Mouse (Mus musculus) forebrain, embryonic 16.5 days (tissue): Measurements from ENCODE around the gene Gm10681. TPM values are rescaled to one million over a fixed set of nuclear protein-coding genes. Genes with fewer than 3 reads are reported as not detected.
A peak's percentile ranks its signal among the peaks of the same experiment; 100 is the strongest.
"Not testable (repeated sequence)": the region's sequence is repeated elsewhere in the genome, so short reads cannot be mapped to it uniquely, and the experiment has no call there.

Experiments
- ATAC-seq: fragments of 200-750 bp; cut with Nextera tagmentation; 2 replicates; pipeline ENCODE4 v1.8.0; 2017; ENCODE audit warnings: mild to moderate bottlenecking, moderate library complexity
- H3K27ac ChIP-seq: fragments of 300-500 bp; sonication (generic); 2 replicates; pipeline ENCODE4 v1.5.1; 2014; ENCODE audit warnings: low read length, control low read depth
- H3K27me3 ChIP-seq: fragments of 300-500 bp; sonication (generic); replicated peaks from 2 replicates; pipeline ENCODE4 v1.6.1; 2014; ENCODE audit warnings: low read length; ENCODE audit not compliant: control insufficient read depth, insufficient read depth
- H3K36me3 ChIP-seq: fragments of 300-500 bp; sonication (generic); 2 replicates; pipeline ENCODE4 v1.6.1; 2014; ENCODE audit not compliant: control insufficient read depth, insufficient read depth
- H3K4me1 ChIP-seq: fragments of 300-500 bp; sonication (generic); replicated peaks from 2 replicates; pipeline ENCODE4 v1.6.1; 2014; ENCODE audit warnings: low read length; ENCODE audit not compliant: control insufficient read depth, insufficient read depth
- H3K4me2 ChIP-seq: fragments of 300-500 bp; sonication (generic); 2 replicates; pipeline ENCODE4 v1.6.1; 2014; ENCODE audit warnings: mild to moderate bottlenecking, low read length, control low read depth
- H3K4me3 ChIP-seq: fragments of 300-500 bp; sonication (generic); replicated peaks from 2 replicates; pipeline ENCODE4 v1.5.1; 2014; ENCODE audit warnings: mild to moderate bottlenecking, low read length, control low read depth
- H3K9ac ChIP-seq: fragments of 300-500 bp; sonication (generic); replicated peaks from 2 replicates; pipeline ENCODE4 v1.6.1; 2014; ENCODE audit warnings: low read depth, low read length, control low read depth
- H3K9me3 ChIP-seq: fragments of 300-500 bp; sonication (generic); 2 replicates; pipeline ENCODE4 v1.6.1; 2016; ENCODE audit warnings: low read length; ENCODE audit not compliant: control insufficient read depth
- WGBS: fragments of 180-500 bp; shearing (Covaris S2); extraction: QIAGEN DNeasy Blood & Tissue Kit; methylation state at CpG from one replicate; pipeline ENCODE4 v1.1.7; 2014; 5-methylcytosine and 5-hydroxymethylcytosine counted together
- polyA plus RNA-seq: library from polyadenylated mRNA; unstranded; fragments of >200 nt; fragmentation: Nextera tagmentation; extraction: Ambion mirVana; gene quantifications from 2 replicates; pipeline ENCODE4 v1.2.1, GENCODE M21; 2015

Gm10681 gene
- polyA plus RNA-seq, result not detected in 2 replicates

GRCm38 (mm10) chr3:98588707-98589106, at the start of gene Gm10681:
Gene Gm10681, minus strand, starts transcription at chr3:98588807.
- Histone ChIP-seq H3K27me3 (no peaks in the 10 kb centered on the region), H3K9me3 (no peaks in the 10 kb centered on the region), H3K27ac (no peak within 1 kb of the TSS), H3K9ac (no peak within 1 kb of the TSS), H3K36me3 (no peaks in the 10 kb centered on the region), H3K4me3 (no peak within 1 kb of the TSS), H3K4me2 (no peak within 1 kb of the TSS), H3K4me1 (no peaks in the 10 kb centered on the region)
- ATAC-seq, result no peak

- H3K4me3 ChIP-seq, result no peak overlapping the region
- no peaks in the 10 kb centered on the region for H3K9me3 ChIP-seq
- no peak overlapping the region for H3K9ac ChIP-seq
- H3K36me3 ChIP-seq, result no peaks in the 10 kb centered on the region
- H3K27ac ChIP-seq, result no peak overlapping the region
- no peaks in the 10 kb centered on the region for H3K4me1 ChIP-seq
- H3K4me2 ChIP-seq, result no peak overlapping the region
- no peak for ATAC-seq
- 84% methylated on average over 1 of the region's 1 CpGs for WGBS
- H3K27me3 ChIP-seq, result no peaks in the 10 kb centered on the region
Observed at GRCm38 (mm10) chr3:98635145-98635544, 46.5 kb upstream of the Gm10681 start.

- H3K9me3 ChIP-seq, result no peaks in the 10 kb centered on the region
- no peak within 1 kb of the TSS for H3K4me3 ChIP-seq
- no peaks in the 10 kb centered on the region for H3K4me1 ChIP-seq
- H3K4me2 ChIP-seq, result no peak within 1 kb of the TSS
- H3K27me3 ChIP-seq, result no peaks in the 10 kb centered on the region
- no peak for ATAC-seq
- no peak within 1 kb of the TSS for H3K9ac ChIP-seq
- H3K27ac ChIP-seq, result no peak within 1 kb of the TSS
- no peaks in the 10 kb centered on the region for H3K36me3 ChIP-seq
Observed at GRCm38 (mm10) chr3:98630152-98630551, 41.5 kb upstream of the Gm10681 start, which contains the start of gene Hsd3b5. Gene Hsd3b5, minus strand, starts transcription at chr3:98630252.

GRCm38 (mm10) chr3:98629633-98630032, 41.0 kb upstream of the Gm10681 start:
- WGBS, result 91% methylated on average over 3 of the region's 3 CpGs

GRCm38 (mm10) chr3:98616786-98617185, 28.2 kb upstream of the Gm10681 start:
- H3K36me3 ChIP-seq, H3K9ac ChIP-seq, H3K4me1 ChIP-seq, H3K4me3 ChIP-seq, H3K9me3 ChIP-seq, ATAC-seq, H3K27ac ChIP-seq, H3K4me2 ChIP-seq, H3K27me3 ChIP-seq: not testable (repeated sequence)
- WGBS, result 93% methylated on average over 1 of the region's 1 CpGs

More at GRCm38 (mm10) chr3:98629633-98630032, 41.0 kb upstream of the Gm10681 start:
- no peak overlapping the region for H3K4me2 ChIP-seq
- no peak overlapping the region for H3K27ac ChIP-seq
- H3K36me3 ChIP-seq, result no peaks in the 10 kb centered on the region
- no peaks in the 10 kb centered on the region for H3K4me1 ChIP-seq
- no peak overlapping the region for H3K4me3 ChIP-seq
- H3K27me3 ChIP-seq, result no peaks in the 10 kb centered on the region
- ATAC-seq, result no peak
- H3K9me3 ChIP-seq, result no peaks in the 10 kb centered on the region
- no peak overlapping the region for H3K9ac ChIP-seq

- not testable (repeated sequence) for H3K4me1 ChIP-seq, H3K9ac ChIP-seq, H3K27ac ChIP-seq, H3K27me3 ChIP-seq, H3K4me2 ChIP-seq, H3K9me3 ChIP-seq, H3K4me3 ChIP-seq, H3K36me3 ChIP-seq
- 0 out of 2 replicates have a peak, but pooled peaks have one; percentile 50 for ATAC-seq
- 10% methylated on average over 2 of the region's 2 CpGs for WGBS
Observed at GRCm38 (mm10) chr3:98616244-98616643, 27.6 kb upstream of the Gm10681 start.

GRCm38 (mm10) chr3:98614406-98614927, 25.9 kb upstream of the Gm10681 start:
- not testable (repeated sequence) for H3K4me2 ChIP-seq, H3K4me3 ChIP-seq, H3K36me3 ChIP-seq, H3K9ac ChIP-seq, ATAC-seq, H3K9me3 ChIP-seq, H3K27me3 ChIP-seq, H3K4me1 ChIP-seq, H3K27ac ChIP-seq
- WGBS, result 60% methylated on average over 2 of the region's 2 CpGs

GRCm38 (mm10) chr3:98613963-98614362, 25.4 kb upstream of the Gm10681 start:
- Histone ChIP-seq H3K9me3 (no peaks in the 10 kb centered on the region), H3K4me1 (no peaks in the 10 kb centered on the region), H3K4me3 (no peak overlapping the region), H3K9ac (no peak overlapping the region), H3K27ac (no peak overlapping the region), H3K4me2 (no peak overlapping the region), H3K36me3 (no peaks in the 10 kb centered on the region), H3K27me3 (no peaks in the 10 kb centered on the region)
- ATAC-seq, result no peak

GRCm38 (mm10) chr3:98613540-98613939, 24.9 kb upstream of the Gm10681 start:
- H3K4me3 ChIP-seq, H3K27me3 ChIP-seq, H3K4me2 ChIP-seq, H3K4me1 ChIP-seq, H3K9me3 ChIP-seq, ATAC-seq, H3K9ac ChIP-seq, H3K36me3 ChIP-seq, H3K27ac ChIP-seq: not testable (repeated sequence)

- no peaks in the 10 kb centered on the region for H3K36me3 ChIP-seq
- no peak overlapping the region for H3K9ac ChIP-seq
- no peak overlapping the region for H3K27ac ChIP-seq
- 85% methylated on average over 2 of the region's 2 CpGs for WGBS
- no peak overlapping the region for H3K4me3 ChIP-seq
- no peak for ATAC-seq
- H3K27me3 ChIP-seq, result no peaks in the 10 kb centered on the region
- H3K9me3 ChIP-seq, result no peaks in the 10 kb centered on the region
- H3K4me1 ChIP-seq, result no peaks in the 10 kb centered on the region
- H3K4me2 ChIP-seq, result no peak overlapping the region
Observed at GRCm38 (mm10) chr3:98587721-98588120, 886 bp downstream of the Gm10681 start.
